Mouse (Mus musculus) G1E (cell line): ENCODE results near the gene Car14. TPM values are rescaled to one million over a fixed set of nuclear protein-coding genes. Genes with fewer than 3 reads are reported as not detected.
"Not testable (repeated sequence)": the region's sequence is repeated elsewhere in the genome, so short reads cannot be mapped to it uniquely, and the experiment has no call there.

ENCODE experiments used
- ATAC-seq: 2 replicates; pipeline ENCODE4 v1.8.0; 2016; ENCODE audit warnings: mild to moderate bottlenecking; ENCODE audit not compliant: insufficient number of reproducible peaks, poor library complexity, low FRiP score, severe bottlenecking; ENCODE audit errors: extremely low read depth
- DNase-seq: peaks from one replicate; pipeline ENCODE4 v3.0.0; 2012; ENCODE audit warnings: low spot score
- H3K27me3 ChIP-seq: 2 replicates; pipeline ENCODE4 v1.6.1; 2012; ENCODE audit warnings: mild to moderate bottlenecking, low read length, inconsistent platforms; ENCODE audit not compliant: insufficient read depth
- H3K36me3 ChIP-seq: replicated peaks from 2 replicates; pipeline ENCODE3; 2012; ENCODE audit warnings: mild to moderate bottlenecking, inconsistent platforms
- H3K4me1 ChIP-seq: 2 replicates; pipeline ENCODE4 v1.6.1; 2012; ENCODE audit warnings: low read depth, low read length, inconsistent platforms, mixed read lengths; ENCODE audit not compliant: insufficient read depth
- H3K4me3 ChIP-seq: 2 replicates; pipeline ENCODE4 v1.5.1; 2012; ENCODE audit warnings: low read depth, mild to moderate bottlenecking, inconsistent platforms, low read length, moderate library complexity, mixed read lengths
- H3K9me3 ChIP-seq: replicated peaks from 2 replicates; pipeline ENCODE4 v1.6.1; 2012; ENCODE audit warnings: inconsistent platforms
- CTCF ChIP-seq: IDR thresholded peaks from 2 replicates; pipeline ENCODE4 v1.5.1; 2012; ENCODE audit warnings: low read depth, low read length, inconsistent platforms, mixed read lengths
- GATA1 ChIP-seq: IDR thresholded peaks from 2 replicates; pipeline ENCODE4 v1.6.1; 2012; ENCODE audit warnings: borderline replicate concordance, low read length, inconsistent platforms, mixed read lengths
- GATA2 ChIP-seq: IDR thresholded peaks from 2 replicates; pipeline ENCODE4 v1.6.1; 2012; ENCODE audit warnings: low read depth, low read length, inconsistent platforms, borderline replicate concordance
- POLR2AphosphoS5 ChIP-seq: IDR thresholded peaks from 2 replicates; pipeline ENCODE4 v1.6.1; 2012; ENCODE audit warnings: low read depth, low read length, inconsistent platforms; ENCODE audit not compliant: insufficient replicate concordance
- TAL1 ChIP-seq: conservative IDR thresholded peaks from 2 replicates; pipeline ENCODE4 v1.6.1; 2012; ENCODE audit warnings: low read depth, low read length, inconsistent platforms, mixed read lengths
- polyA plus RNA-seq: library from polyadenylated mRNA; stranded (reverse); fragments of >175 nt; gene quantifications from 2 replicates; pipeline ENCODE4 v1.2.3, GENCODE M21; 2012
- total RNA-seq, 2 experiments: library from RNA; stranded (forward) in 1 of 2; stranded (reverse) in 1 of 2; fragments of 200-1000 nt in 1 of 2; fragments of >200 nt in 1 of 2; fragmentation: Nextera tagmentation in 1 of 2; gene quantifications; 2 replicates each; pipeline ENCODE4 v1.2.3; 2014 to 2017

Car14 gene
- total RNA-seq (2014; fragmentation: Nextera tagmentation) (not detected in 2 replicates), total RNA-seq (2017) (0.11 TPM in 1 of 2 replicates, not detected in the other), polyA plus RNA-seq (not detected in 2 replicates)

GRCm38 (mm10) chr3:95904568-95904967, at the start of gene Car14:
Gene Car14, minus strand, starts transcription at chr3:95904691.
- TF ChIP-seq POLR2AphosphoS5: no peak
- TF ChIP-seq TAL1: no peak
- TF ChIP-seq GATA1: no peak
- H3K4me1 ChIP-seq: peaks cover 34% of the 10 kb centered on the region
- no peaks in the 10 kb centered on the region for H3K36me3 ChIP-seq
- H3K4me3 ChIP-seq: peak within 1 kb of the TSS; percentile 60; the same call in 1 of the 2 replicates
- H3K27me3 ChIP-seq: peaks cover 69% of the 10 kb centered on the region
- DNase-seq (no peak), ATAC-seq (no peak)
- no peaks in the 10 kb centered on the region for H3K9me3 ChIP-seq

- Histone ChIP-seq H3K36me3 (peaks cover 13% of the 10 kb centered on the region), H3K9me3 (0 out of 2 replicates have a peak, but pooled peaks cover 4% of the 10 kb centered on the region), H3K4me1 (peaks cover 48% of the 10 kb centered on the region), H3K27me3 (no peaks in the 10 kb centered on the region), H3K4me3 (no peak overlapping the region)
- DNase-seq (no peak), ATAC-seq (no peak)
- no peak for TF ChIP-seq GATA1
- TF ChIP-seq CTCF: no peak
- TF ChIP-seq GATA2: no peak
- no peak for TF ChIP-seq POLR2AphosphoS5
- no peak for TF ChIP-seq TAL1
These were observed 49.0 kb upstream of the Car14 start for GRCm38 (mm10) chr3:95953522-95953921.

- ATAC-seq: no peak
- 0 out of 2 replicates have a peak, but pooled peaks cover 4% of the 10 kb centered on the region for H3K9me3 ChIP-seq
- TF ChIP-seq TAL1 (no peak), GATA1 (no peak), POLR2AphosphoS5 (no peak), GATA2 (no peak), CTCF (no peak)
These were observed 48.5 kb upstream of the Car14 start for GRCm38 (mm10) chr3:95953023-95953422.

GRCm38 (mm10) chr3:95951566-95951965, 47.1 kb upstream of the Car14 start:
- H3K4me3 ChIP-seq: peak overlapping the region; percentile 71
- H3K27me3 ChIP-seq, H3K9me3 ChIP-seq, ATAC-seq, DNase-seq: not testable (repeated sequence)
- H3K4me1 ChIP-seq: peaks cover 32% of the 10 kb centered on the region
- H3K36me3 ChIP-seq: peaks cover 29% of the 10 kb centered on the region

More at GRCm38 (mm10) chr3:95953023-95953422, 48.5 kb upstream of the Car14 start:
- no peak for DNase-seq
- Histone ChIP-seq H3K36me3 (peaks cover 18% of the 10 kb centered on the region), H3K4me3 (no peak overlapping the region), H3K27me3 (no peaks in the 10 kb centered on the region), H3K4me1 (peaks cover 44% of the 10 kb centered on the region)

- Histone ChIP-seq H3K4me3 (peak overlapping the region; percentile 71), H3K27me3 (no peaks in the 10 kb centered on the region), H3K4me1 (peaks cover 27% of the 10 kb centered on the region), H3K36me3 (peaks cover 35% of the 10 kb centered on the region), H3K9me3 (0 out of 2 replicates have a peak, but pooled peaks cover 4% of the 10 kb centered on the region)
- ATAC-seq: peak; percentile 72
- TF ChIP-seq TAL1 (no peak), GATA2 (no peak), CTCF (no peak), GATA1 (no peak), POLR2AphosphoS5 (no peak)
- DNase-seq: peak; percentile 57
These were observed 46.5 kb upstream of the Car14 start for GRCm38 (mm10) chr3:95950763-95951551.

- no peak for DNase-seq
- Histone ChIP-seq H3K27me3 (no peaks in the 10 kb centered on the region), H3K9me3 (no peaks in the 10 kb centered on the region), H3K4me1 (peaks cover 14% of the 10 kb centered on the region), H3K36me3 (peaks cover 59% of the 10 kb centered on the region), H3K4me3 (no peak overlapping the region)
- no peak for ATAC-seq
- TF ChIP-seq TAL1 (no peak), POLR2AphosphoS5 (no peak), GATA2 (no peak), CTCF (no peak), GATA1 (no peak)
These were observed 43.8 kb upstream of the Car14 start for GRCm38 (mm10) chr3:95948325-95948724.

- no peak for TF ChIP-seq CTCF
- no peak for TF ChIP-seq TAL1
- no peak for TF ChIP-seq GATA1
- TF ChIP-seq POLR2AphosphoS5: no peak
- TF ChIP-seq GATA2: no peak
- ATAC-seq: no peak
- no peak for DNase-seq
- H3K9me3 ChIP-seq: no peaks in the 10 kb centered on the region
- H3K4me1 ChIP-seq: peaks cover 19% of the 10 kb centered on the region
- peaks cover 80% of the 10 kb centered on the region for H3K36me3 ChIP-seq
- no peak overlapping the region for H3K4me3 ChIP-seq
- no peaks in the 10 kb centered on the region for H3K27me3 ChIP-seq
These were observed 41.3 kb upstream of the Car14 start for GRCm38 (mm10) chr3:95945731-95946240.
